In the genomic region with DNA sequence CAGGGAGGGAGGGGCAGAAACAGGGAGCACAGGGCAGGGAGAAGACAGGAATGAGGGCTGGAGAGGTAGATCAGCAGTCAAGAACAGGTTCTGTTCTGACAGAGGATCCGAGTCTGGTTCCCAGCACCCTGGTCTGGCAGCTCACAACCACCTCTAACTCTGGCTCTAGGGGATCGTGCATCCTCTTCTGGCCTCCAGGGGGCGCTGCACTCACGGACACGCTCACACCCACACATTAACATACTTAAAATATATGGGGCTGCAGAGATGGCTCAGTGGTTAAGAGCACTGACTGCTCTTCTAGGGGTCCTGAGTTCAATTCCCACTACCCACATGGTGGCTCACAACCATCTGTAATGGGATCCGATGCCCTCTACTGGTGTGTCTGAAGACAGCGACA, we compare ENCODE assay signal across 13 mouse cellular contexts. TPM values are rescaled to one million over a fixed set of nuclear protein-coding genes. Genes with fewer than 3 reads are reported as not detected.
DNase-seq lines count a peak whose midpoint lies in the region; TF ChIP-seq lines count a peak whose summit lies in the region.
"Had no signal": no experiment of that assay in that cellular context is flagged by ENCODE, and none has a peak within 500 bp of the region (broad histone marks: within the 10 kb centered on the region; RNA-seq: fewer than 3 reads in every experiment).

No protein-coding gene starts in this region.

- no peaks in the 10 kb centered on the region for H3K4me1 ChIP-seq in cerebellum, adult 2 months (ENCODE audit: control insufficient read depth, insufficient read depth, low read length)
- no peaks in the 10 kb centered on the region for H3K4me1 ChIP-seq in liver, adult 2 months (ENCODE audit: control insufficient read depth, insufficient read depth, low read length)

- DNase-seq in cerebellum, adult 2 months, result no peak
- no peak for DNase-seq in cerebellum, adult 18-20 months
- DNase-seq in liver, adult 2 months (ENCODE audit: extremely low read depth, low read depth, low spot score), result no peak
- DNase-seq in liver (no peak), 416B (ENCODE audit: low read depth) (peak; percentile 7), ZHBTc4 (ENCODE audit: low read depth, low spot score) (peak; percentile 49)
- DNase-seq in cerebellum, adult 8-10 months, result no peak
- no peak for DNase-seq in urinary bladder, postnatal 14 days (ENCODE audit: low spot score)
- DNase-seq: cerebellum, postnatal 10 days; lung, adult 18-20 months; thymus, postnatal 25 days had no signal

- H3K36me3 ChIP-seq in liver, adult 2 months (ENCODE audit: control insufficient read depth, insufficient read depth, low read length), result no peaks in the 10 kb centered on the region
- H3K36me3 ChIP-seq: embryonic facial prominence, embryonic 10.5 days; heart, embryonic 15.5 days had no signal

- no peak overlapping the region for H3K9ac ChIP-seq in liver, adult 2 months (ENCODE audit: low read depth, low read length)
- H3K9ac ChIP-seq: heart, embryonic 15.5 days had no signal

- H3K27ac ChIP-seq in cerebellum, adult 2 months (ENCODE audit: insufficient read depth, low read length), result no peak overlapping the region
- H3K27ac ChIP-seq in liver, adult 2 months (replicated peaks; ENCODE audit: insufficient read depth, low read depth, low read length), result no peak overlapping the region
- H3K27ac ChIP-seq: heart, embryonic 15.5 days had no signal

- H3K79me2 ChIP-seq in liver, adult 2 months (ENCODE audit: control insufficient read depth, insufficient read depth, low read length), result no peaks in the 10 kb centered on the region

- WGBS in cerebellum, adult 2 months, result 86% methylated on average over 7 of the region's 7 CpGs
- 82% methylated on average over 7 of the region's 7 CpGs for WGBS in liver, adult 2 months

- no peak for TF ChIP-seq POLR2A in cerebellum, adult 2 months (IDR thresholded peaks at IDR 0.05; ENCODE audit: borderline replicate concordance, insufficient read depth, low read length)
- no peak for TF ChIP-seq POLR2A in liver, adult 2 months (IDR thresholded peaks at IDR 0.05; ENCODE audit: extremely low read depth, insufficient read depth, low read length)

- H3K4me3 ChIP-seq in cerebellum, adult 2 months (replicated peaks; ENCODE audit: insufficient read depth, low read depth, low read length), result no peak overlapping the region
- no peak overlapping the region for H3K4me3 ChIP-seq in liver, adult 2 months (ENCODE audit: insufficient read depth, low read depth, low read length)
- H3K4me3 ChIP-seq: embryonic facial prominence, embryonic 10.5 days; heart, embryonic 15.5 days had no signal

- 0 out of 2 replicates have a peak, but pooled peaks have one; percentile 4 for TF ChIP-seq CTCF in cerebellum, adult 2 months (IDR thresholded peaks at IDR 0.05; ENCODE audit: borderline replicate concordance, insufficient read depth, low read depth, low read length)
- TF ChIP-seq CTCF in liver, adult 2 months (IDR thresholded peaks at IDR 0.05; ENCODE audit: low read depth, low read length), result peak; percentile 44

- no peaks in the 10 kb centered on the region for H3K27me3 ChIP-seq in cerebellum, adult 2 months (ENCODE audit: control insufficient read depth, insufficient read depth, low read length)
- H3K27me3 ChIP-seq in liver, adult 2 months (ENCODE audit: control insufficient read depth, insufficient read depth, low read length), result no peaks in the 10 kb centered on the region; the same call in 1 of the 2 replicates

RNA-seq across cellular contexts. Expression of a gene that starts 24.2 kb away (rescaled TPM):
- polyA plus RNA-seq in cerebellum, adult 2 months (2012; rRNA removed), result 29.1 and 35.4 TPM in 2 replicates
- total RNA-seq in liver, adult 2 months (2014; rRNA removed), result 0.20 and 0.37 TPM in 2 replicates
- 0.18 and 0.27 TPM in 2 replicates for polyA plus RNA-seq in liver, adult 2 months (2012; rRNA removed)

RNA-seq across cellular contexts. Expression of a gene that starts 26.0 kb away (rescaled TPM):
- 41.8 and 46.8 TPM in 2 replicates for polyA plus RNA-seq in cerebellum, adult 2 months (2012; rRNA removed)
- total RNA-seq in liver, adult 2 months (2014; rRNA removed), result 64.7 and 68.4 TPM in 2 replicates
- polyA plus RNA-seq in liver, adult 2 months (2012; rRNA removed), result 56.7 and 88.8 TPM in 2 replicates

RNA-seq across cellular contexts. Expression of a gene that starts 32.8 kb away (rescaled TPM):
- 26.6 and 28.6 TPM in 2 replicates for polyA plus RNA-seq in cerebellum, adult 2 months (2012; rRNA removed)
- 82.9 and 89.6 TPM in 2 replicates for total RNA-seq in liver, adult 2 months (2014; rRNA removed)
- polyA plus RNA-seq in liver, adult 2 months (2012; rRNA removed), result 66.3 and 104 TPM in 2 replicates

RNA-seq across cellular contexts. Expression of a gene that starts 38.6 kb away (rescaled TPM):
- 30.2 and 34.0 TPM in 2 replicates for polyA plus RNA-seq in cerebellum, adult 2 months (2012; rRNA removed)
- total RNA-seq in liver, adult 2 months (2014; rRNA removed), result 76.5 and 86.2 TPM in 2 replicates
- polyA plus RNA-seq in liver, adult 2 months (2012; rRNA removed), result 47.3 and 76.4 TPM in 2 replicates

Comparison
In these comparisons a context has a peak if more than half of its experiments do, and no peak if none do; other contexts are left out.
1. DNase-seq: peak in 416B (single experiment) and ZHBTc4 (single experiment); none in cerebellum, adult 2 months (0 of 2), cerebellum, adult 18-20 months (0 of 2), liver, adult 2 months (single experiment), liver (single experiment), cerebellum, adult 8-10 months (single experiment) and urinary bladder, postnatal 14 days (single experiment).
2. RNA of a gene that starts 24.2 kb away (polyA plus RNA-seq): 29.1 to 35.4 TPM in cerebellum, adult 2 months; 0.18 to 0.27 TPM in liver, adult 2 months; every median in the first group is over 10 times any median in the second.